Mouse (Mus musculus): ENCODE data around the gene Ppp1r3d. TPM values are rescaled to one million over a fixed set of nuclear protein-coding genes. Genes with fewer than 3 reads are reported as not detected.

The Ppp1r3d gene
- polyA plus RNA-seq, 1 experiment from 2014 or later = 1.5 TPM

Other genes starting within 250 kb of the Ppp1r3d start
- not detected in 3 replicates for gene Sycp2, start 6.8 kb downstream of the Ppp1r3d start, polyA plus RNA-seq (2018)
- 2.4 to 6.4 TPM (median 2.8 TPM) in 3 replicates for gene Fam217b, start 52 bp upstream of the Ppp1r3d start, polyA plus RNA-seq (2018)
- gene Cdh26, start 16.1 kb upstream of the Ppp1r3d start, polyA plus RNA-seq (2018) = not detected in 3 replicates